Mouse (Mus musculus): ENCODE results near the gene Suclg1.

- TF ChIP-seq USF1 (IDR thresholded peaks at IDR 0.05; ENCODE audit: low read depth) (no peak), CTCF (IDR thresholded peaks at IDR 0.05; ENCODE audit: control insufficient read depth, insufficient read depth, insufficient read length) (no peak), FOSL1 (IDR thresholded peaks at IDR 0.05; ENCODE audit: insufficient read depth, low read length, poor library complexity, severe bottlenecking) (no peak), MAX (IDR thresholded peaks at IDR 0.05) (no peak), CEBPB (IDR thresholded peaks at IDR 0.05; ENCODE audit: low read depth) (no peak), MYOG (IDR thresholded peaks at IDR 0.05; ENCODE audit: control insufficient read depth, extremely low read depth, insufficient read length) (no peak), MYOD1 (IDR thresholded peaks at IDR 0.05; ENCODE audit: control insufficient read depth, insufficient read length, low read depth) (no peak)
Measured at GRCm38 (mm10) chr6:73209598-73209997, 38.6 kb upstream of the Suclg1 start.
